Mouse (Mus musculus): ENCODE data around the gene Spic. TPM values are rescaled to one million over a fixed set of nuclear protein-coding genes. Genes with fewer than 3 reads are reported as not detected.
"Not testable (repeated sequence)": the region's sequence is repeated elsewhere in the genome, so short reads cannot be mapped to it uniquely, and the experiment has no call there.

Spic gene
- polyA plus RNA-seq, 1 experiment: 0.45 TPM

GRCm38 (mm10) chr10:88672123-88672522, 12.7 kb downstream of the Spic start:
- TF ChIP-seq CTCF (IDR thresholded peaks at IDR 0.05; ENCODE audit: low read depth, low read length) (no peak), EP300 (IDR thresholded peaks at IDR 0.05; ENCODE audit: insufficient read depth, low read depth, low read length) (0 out of 2 replicates have a peak, but pooled peaks have one; percentile 78), POLR2A (IDR thresholded peaks at IDR 0.05; ENCODE audit: insufficient read depth, low read length) (no peak)

GRCm38 (mm10) chr10:88669719-88670118, 15.1 kb downstream of the Spic start:
- no peak for TF ChIP-seq EP300 (IDR thresholded peaks at IDR 0.05; ENCODE audit: insufficient read depth, low read depth, low read length)
- no peak for TF ChIP-seq POLR2A (IDR thresholded peaks at IDR 0.05; ENCODE audit: insufficient read depth, low read length)
- TF ChIP-seq CTCF (IDR thresholded peaks at IDR 0.05; ENCODE audit: low read depth, low read length): no peak
- H3K4me3 ChIP-seq (ENCODE audit: low read depth, low read length): no peak overlapping the region
- H3K27ac ChIP-seq (ENCODE audit: insufficient read depth, low read length): no peak overlapping the region
- no peaks in the 10 kb centered on the region for H3K36me3 ChIP-seq (ENCODE audit: control insufficient read depth, insufficient read depth, low read length, poor library complexity, severe bottlenecking)
- H3K27me3 ChIP-seq (ENCODE audit: control insufficient read depth, insufficient read depth, low read length, poor library complexity, severe bottlenecking): no peaks in the 10 kb centered on the region
- H3K4me1 ChIP-seq (ENCODE audit: control insufficient read depth, insufficient read depth, low read length): peaks cover 4% of the 10 kb centered on the region
- H3K9ac ChIP-seq (ENCODE audit: low read depth, poor library complexity, severe bottlenecking): no peak overlapping the region
- H3K9me3 ChIP-seq (replicated peaks; ENCODE audit: control insufficient read depth, insufficient read depth, low read length, poor library complexity, severe bottlenecking): no peaks in the 10 kb centered on the region

More at GRCm38 (mm10) chr10:88672123-88672522, 12.7 kb downstream of the Spic start:
- Histone ChIP-seq H3K9ac (ENCODE audit: low read depth, poor library complexity, severe bottlenecking) (no peak overlapping the region), H3K36me3 (ENCODE audit: control insufficient read depth, insufficient read depth, low read length, poor library complexity, severe bottlenecking) (no peaks in the 10 kb centered on the region), H3K27me3 (ENCODE audit: control insufficient read depth, insufficient read depth, low read length, poor library complexity, severe bottlenecking) (no peaks in the 10 kb centered on the region), H3K27ac (ENCODE audit: insufficient read depth, low read length) (no peak overlapping the region), H3K9me3 (replicated peaks; ENCODE audit: control insufficient read depth, insufficient read depth, low read length, poor library complexity, severe bottlenecking) (no peaks in the 10 kb centered on the region), H3K4me1 (ENCODE audit: control insufficient read depth, insufficient read depth, low read length) (peaks cover 4% of the 10 kb centered on the region), H3K4me3 (ENCODE audit: low read depth, low read length) (no peak overlapping the region)

DNA sequence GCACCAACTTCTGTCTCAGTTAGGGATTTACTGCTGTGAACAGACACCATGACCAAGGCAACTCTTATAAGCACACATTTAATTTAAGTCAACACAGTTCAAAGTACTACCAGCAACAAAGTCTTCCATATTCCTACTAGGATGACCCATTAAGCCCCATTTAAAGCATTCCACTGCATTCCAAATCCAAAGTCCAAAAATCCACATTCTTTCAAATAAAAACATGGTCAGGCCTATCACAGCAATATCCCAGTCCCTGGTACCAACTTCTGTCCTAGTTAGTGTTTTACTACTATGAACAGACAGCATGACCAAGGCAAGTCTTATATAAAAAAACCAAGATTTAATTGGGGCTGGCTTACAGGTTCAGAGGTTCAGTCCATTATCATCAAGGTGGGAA, 21.0 kb downstream of the Spic start:
- not testable (repeated sequence) for H3K27ac ChIP-seq (ENCODE audit: insufficient read depth, low read length); H3K9ac ChIP-seq (ENCODE audit: low read depth, poor library complexity, severe bottlenecking); H3K36me3 ChIP-seq (ENCODE audit: control insufficient read depth, insufficient read depth, low read length, poor library complexity, severe bottlenecking); H3K4me1 ChIP-seq (ENCODE audit: control insufficient read depth, insufficient read depth, low read length); H3K27me3 ChIP-seq (ENCODE audit: control insufficient read depth, insufficient read depth, low read length, poor library complexity, severe bottlenecking); H3K9me3 ChIP-seq (replicated peaks; ENCODE audit: control insufficient read depth, insufficient read depth, low read length, poor library complexity, severe bottlenecking); H3K4me3 ChIP-seq (ENCODE audit: low read depth, low read length)

DNA sequence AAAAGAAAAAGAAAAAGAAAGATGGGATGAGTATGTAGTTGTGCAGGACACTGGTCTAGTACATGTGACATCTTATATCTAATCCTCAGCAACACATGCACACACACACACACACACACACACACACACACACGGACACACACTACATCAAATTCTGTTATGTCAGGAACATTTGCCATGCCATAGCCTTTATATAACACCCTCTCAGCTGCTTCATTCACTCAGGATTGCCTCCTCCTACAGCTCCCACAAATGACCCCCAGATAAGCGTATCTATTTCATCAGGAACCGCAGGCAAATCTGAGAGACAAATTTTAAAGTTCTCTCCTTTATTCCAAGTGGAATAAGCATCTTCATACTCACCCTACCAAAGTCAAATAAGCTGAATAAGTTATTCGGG, 25.9 kb downstream of the Spic start:
- Histone ChIP-seq H3K27ac (ENCODE audit: insufficient read depth, low read length) (no peak overlapping the region), H3K36me3 (ENCODE audit: control insufficient read depth, insufficient read depth, low read length, poor library complexity, severe bottlenecking) (no peaks in the 10 kb centered on the region)

GRCm38 (mm10) chr10:88645448-88645847, 39.4 kb downstream of the Spic start:
- Histone ChIP-seq H3K27me3 (ENCODE audit: control insufficient read depth, insufficient read depth, low read length, poor library complexity, severe bottlenecking) (no peaks in the 10 kb centered on the region), H3K36me3 (ENCODE audit: control insufficient read depth, insufficient read depth, low read length, poor library complexity, severe bottlenecking) (no peaks in the 10 kb centered on the region), H3K27ac (ENCODE audit: insufficient read depth, low read length) (no peak overlapping the region), H3K9ac (ENCODE audit: low read depth, poor library complexity, severe bottlenecking) (no peak overlapping the region), H3K4me1 (ENCODE audit: control insufficient read depth, insufficient read depth, low read length) (no peaks in the 10 kb centered on the region), H3K4me3 (ENCODE audit: low read depth, low read length) (no peak overlapping the region), H3K9me3 (replicated peaks; ENCODE audit: control insufficient read depth, insufficient read depth, low read length, poor library complexity, severe bottlenecking) (peaks cover 10% of the 10 kb centered on the region)
- TF ChIP-seq EP300 (IDR thresholded peaks at IDR 0.05; ENCODE audit: insufficient read depth, low read depth, low read length): no peak
- no peak for TF ChIP-seq POLR2A (IDR thresholded peaks at IDR 0.05; ENCODE audit: insufficient read depth, low read length)
- TF ChIP-seq CTCF (IDR thresholded peaks at IDR 0.05; ENCODE audit: low read depth, low read length): no peak

More for the DNA sequence above, 25.9 kb downstream of the Spic start:
- Histone ChIP-seq H3K9me3 (replicated peaks; ENCODE audit: control insufficient read depth, insufficient read depth, low read length, poor library complexity, severe bottlenecking) (peaks cover 16% of the 10 kb centered on the region), H3K4me3 (ENCODE audit: low read depth, low read length) (no peak overlapping the region), H3K9ac (ENCODE audit: low read depth, poor library complexity, severe bottlenecking) (no peak overlapping the region), H3K27me3 (ENCODE audit: control insufficient read depth, insufficient read depth, low read length, poor library complexity, severe bottlenecking) (no peaks in the 10 kb centered on the region), H3K4me1 (ENCODE audit: control insufficient read depth, insufficient read depth, low read length) (no peaks in the 10 kb centered on the region)
- TF ChIP-seq EP300 (IDR thresholded peaks at IDR 0.05; ENCODE audit: insufficient read depth, low read depth, low read length) (no peak), POLR2A (IDR thresholded peaks at IDR 0.05; ENCODE audit: insufficient read depth, low read length) (no peak), CTCF (IDR thresholded peaks at IDR 0.05; ENCODE audit: low read depth, low read length) (no peak)

DNA sequence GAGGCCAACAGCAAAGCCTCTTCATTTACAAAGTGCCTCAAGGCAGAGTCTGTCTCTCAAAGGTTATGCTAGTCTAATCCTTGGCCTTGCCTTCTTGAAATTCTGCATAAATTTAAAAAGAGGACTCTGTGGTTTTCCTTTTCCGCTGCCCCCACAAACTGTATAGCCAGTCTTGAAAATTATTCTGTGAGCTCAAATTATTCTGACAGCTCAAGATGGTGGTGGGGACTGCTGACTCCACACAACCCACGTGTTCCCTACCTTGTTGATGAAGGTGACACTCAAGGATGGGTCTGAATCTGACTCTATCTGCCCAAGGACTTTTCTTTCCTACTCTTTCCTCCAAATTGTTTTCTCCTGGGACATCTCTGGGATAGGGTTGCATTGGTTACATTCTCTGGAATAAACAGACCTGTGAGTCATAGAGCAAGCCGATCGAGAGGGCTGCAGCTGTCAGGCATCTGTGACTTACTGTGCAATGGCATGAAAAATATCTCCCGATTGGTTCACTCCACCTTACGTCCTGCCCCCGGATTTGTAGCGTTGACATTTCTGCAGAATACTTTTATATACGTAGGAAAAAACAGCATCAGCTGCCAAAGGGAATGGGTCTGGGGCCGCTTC, 53.4 kb downstream of the Spic start:
- H3K36me3 ChIP-seq (ENCODE audit: control insufficient read depth, insufficient read depth, low read length, poor library complexity, severe bottlenecking): no peaks in the 10 kb centered on the region
- no peak for TF ChIP-seq EP300 (IDR thresholded peaks at IDR 0.05; ENCODE audit: insufficient read depth, low read depth, low read length)
- TF ChIP-seq POLR2A (IDR thresholded peaks at IDR 0.05; ENCODE audit: insufficient read depth, low read length): no peak
- TF ChIP-seq CTCF (IDR thresholded peaks at IDR 0.05; ENCODE audit: low read depth, low read length): no peak
- no peaks in the 10 kb centered on the region for H3K27me3 ChIP-seq (ENCODE audit: control insufficient read depth, insufficient read depth, low read length, poor library complexity, severe bottlenecking)
- peaks cover 2% of the 10 kb centered on the region for H3K4me1 ChIP-seq (ENCODE audit: control insufficient read depth, insufficient read depth, low read length)
- H3K9ac ChIP-seq (ENCODE audit: low read depth, poor library complexity, severe bottlenecking): no peak overlapping the region
- H3K27ac ChIP-seq (ENCODE audit: insufficient read depth, low read length): no peak overlapping the region
- no peak overlapping the region for H3K4me3 ChIP-seq (ENCODE audit: low read depth, low read length)
- no peaks in the 10 kb centered on the region for H3K9me3 ChIP-seq (replicated peaks; ENCODE audit: control insufficient read depth, insufficient read depth, low read length, poor library complexity, severe bottlenecking)

All from ES-Bruce4 (cell line).